Mouse (Mus musculus): ENCODE results near the gene Olfr1181.
"Not testable (repeated sequence)": the region's sequence is repeated elsewhere in the genome, so short reads cannot be mapped to it uniquely, and the experiment has no call there.

GRCm38 (mm10) chr2:88454567-88454966 is 28.6 kb upstream of the Olfr1181 start, which contains the start of gene Olfr1183:
- TF ChIP-seq CTCF, EP300 (IDR thresholded peaks at IDR 0.05; ENCODE audit: low read depth): not testable (repeated sequence)
